Mouse (Mus musculus) kidney, postnatal 36 days (tissue): Measurements from ENCODE around the gene Nlrp4f.

ENCODE experiments used
- DNase-seq, 2 experiments: peaks; one replicate each; pipeline ENCODE4 v3.0.0; 2021 to 2022; ENCODE audit warnings: mixed read lengths in 2 of 2

Gene Nlrp4f

GRCm38 (mm10) chr13:65205877-65206276 lies at the start of gene Nlrp4f:
Gene Nlrp4f (minus strand): TSS chr13:65205977.
- no peak for DNase-seq

- no peak for DNase-seq
Measured at GRCm38 (mm10) chr13:65243273-65243672, 37.5 kb upstream of the Nlrp4f start.

- no peak for DNase-seq
Measured at GRCm38 (mm10) chr13:65242319-65242787, 36.6 kb upstream of the Nlrp4f start.

GRCm38 (mm10) chr13:65241627-65242318 lies 36.0 kb upstream of the Nlrp4f start:
- no peak for DNase-seq

- peak; percentile 96 to 98 for DNase-seq
Measured at GRCm38 (mm10) chr13:65241099-65241626, 35.4 kb upstream of the Nlrp4f start.

- peak; percentile 97 for DNase-seq
Measured at GRCm38 (mm10) chr13:65240509-65241098, 34.8 kb upstream of the Nlrp4f start.

- no peak for DNase-seq
Measured at GRCm38 (mm10) chr13:65237211-65237610, 31.4 kb upstream of the Nlrp4f start.

- no peak for DNase-seq
Measured at GRCm38 (mm10) chr13:65226657-65227056, 20.9 kb upstream of the Nlrp4f start.

- no peak for DNase-seq
Measured at GRCm38 (mm10) chr13:65225945-65226344, 20.2 kb upstream of the Nlrp4f start.

GRCm38 (mm10) chr13:65200667-65201066 lies 5.1 kb downstream of the Nlrp4f start:
- DNase-seq: no peak

- no peak for DNase-seq
Measured at GRCm38 (mm10) chr13:65176472-65177091, 29.2 kb downstream of the Nlrp4f start.

- DNase-seq: peak; percentile 18 to 67
Measured at GRCm38 (mm10) chr13:65175734-65176471, 29.9 kb downstream of the Nlrp4f start.

- no peak for DNase-seq
Measured at GRCm38 (mm10) chr13:65174102-65174501, 31.7 kb downstream of the Nlrp4f start.

- DNase-seq: no peak
Measured at GRCm38 (mm10) chr13:65149940-65150339, 55.8 kb downstream of the Nlrp4f start, which contains the start of gene Olfr466. Gene Olfr466 (plus strand): TSS chr13:65150240.

- DNase-seq: no peak
Measured at GRCm38 (mm10) chr13:65137789-65138188, 68.0 kb downstream of the Nlrp4f start, which contains the start of gene Olfr465-ps1. Gene Olfr465-ps1 (plus strand): TSS chr13:65138089.
